Mouse (Mus musculus) heart, adult 11 months (tissue): Measurements from ENCODE around the gene Spata16.

Source experiments
- DNase-seq: peaks from one replicate; pipeline ENCODE4 v3.0.0; 2022

The Spata16 gene

DNA sequence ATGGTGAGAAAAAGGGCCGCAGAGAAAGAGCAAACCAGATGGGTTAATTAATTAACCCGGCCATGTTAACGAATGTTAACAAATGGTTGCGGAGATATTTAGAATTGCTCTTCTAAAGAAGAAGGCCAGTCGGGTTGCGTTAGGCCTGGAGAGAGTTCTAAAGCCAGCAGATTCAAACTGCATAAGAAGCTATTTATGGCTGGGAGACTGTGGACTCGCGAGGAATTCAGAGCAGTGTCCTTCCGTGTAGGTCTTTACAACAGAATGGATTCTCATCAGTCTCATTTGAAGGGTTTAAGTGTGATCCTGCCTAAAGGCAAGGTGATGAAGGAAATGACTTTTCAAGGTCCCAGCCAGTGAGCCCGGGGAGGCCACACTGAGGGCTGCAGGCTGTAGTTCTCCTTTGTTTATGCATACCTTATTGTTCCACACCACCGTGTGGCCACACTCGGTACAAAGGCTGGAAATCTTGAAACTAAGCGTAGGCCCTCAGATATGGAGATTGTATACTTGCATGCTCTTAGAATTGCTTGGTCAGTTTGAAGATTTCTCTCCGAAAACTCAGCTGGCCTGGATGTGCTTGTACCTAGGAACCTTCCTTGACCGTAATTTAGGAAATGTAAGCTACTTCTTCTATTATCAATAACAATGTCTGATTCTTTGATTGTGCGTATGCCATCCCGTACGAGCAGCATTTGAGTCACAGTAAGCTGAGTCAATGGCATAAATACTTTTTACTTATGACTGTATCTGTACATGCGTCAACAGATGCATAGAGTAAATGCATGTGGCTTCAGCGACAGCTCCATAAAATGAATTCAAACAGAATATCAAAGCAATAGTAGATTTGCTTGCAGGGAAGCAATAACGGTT is 197.0 kb downstream of the Spata16 start:
- DNase-seq = no peak

DNA sequence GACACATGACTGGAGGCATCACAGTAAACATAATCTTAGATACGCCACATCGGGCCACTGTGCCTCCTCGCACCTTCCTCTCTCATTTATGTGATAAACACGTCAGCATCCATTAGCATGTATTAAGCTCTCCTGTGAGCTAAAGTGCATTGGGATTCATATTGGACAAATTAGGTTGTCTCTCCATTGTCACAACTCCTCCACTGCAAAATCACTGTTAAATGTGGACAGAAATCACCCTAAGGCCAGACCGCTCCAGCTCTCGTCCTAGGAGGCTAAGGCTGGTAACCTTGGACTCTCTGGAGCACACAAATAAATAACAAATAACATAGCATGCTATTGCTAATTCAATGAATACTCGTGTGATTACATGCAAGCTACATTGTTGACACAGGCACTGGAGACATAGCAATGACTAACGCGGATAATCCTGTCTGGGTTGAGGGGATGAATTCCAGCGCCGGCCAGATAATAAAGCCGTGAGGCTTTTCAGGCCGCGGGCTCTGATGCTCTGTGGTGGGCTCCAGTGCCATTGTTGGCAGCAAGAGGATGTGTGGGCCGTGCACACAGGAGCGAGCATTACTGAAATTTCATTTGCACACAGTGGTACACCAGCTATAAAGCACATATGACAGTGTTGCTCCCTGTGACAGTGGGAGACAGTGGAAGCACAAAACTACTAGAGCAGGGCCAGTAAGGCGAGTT is 197.8 kb downstream of the Spata16 start:
- no peak for DNase-seq

GRCm38 (mm10) chr3:26845041-26845440 is 207.6 kb downstream of the Spata16 start:
- DNase-seq = peak; percentile 41

GRCm38 (mm10) chr3:26847935-26848334 is 210.5 kb downstream of the Spata16 start:
- peak; percentile 39 for DNase-seq

DNA sequence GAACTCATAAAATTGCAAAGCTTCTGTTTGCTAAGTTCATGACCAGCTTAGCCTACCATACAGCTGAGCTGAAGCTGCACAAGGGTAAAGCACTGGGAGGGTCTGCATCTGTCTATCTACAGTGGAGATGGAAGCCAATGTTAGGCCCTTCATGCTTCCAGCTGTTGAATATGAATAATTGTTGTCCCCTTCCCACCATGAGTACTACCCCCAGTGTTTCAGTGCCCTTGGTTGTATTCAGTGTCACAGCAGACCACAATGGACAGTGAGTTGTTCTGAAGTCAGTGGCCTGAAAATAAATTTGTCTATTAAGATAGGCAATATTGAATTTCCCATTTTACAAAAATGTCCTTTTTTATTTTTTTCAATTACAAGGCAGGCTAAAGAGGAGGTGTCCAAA is 212.8 kb downstream of the Spata16 start:
- peak; percentile 14 for DNase-seq

DNA sequence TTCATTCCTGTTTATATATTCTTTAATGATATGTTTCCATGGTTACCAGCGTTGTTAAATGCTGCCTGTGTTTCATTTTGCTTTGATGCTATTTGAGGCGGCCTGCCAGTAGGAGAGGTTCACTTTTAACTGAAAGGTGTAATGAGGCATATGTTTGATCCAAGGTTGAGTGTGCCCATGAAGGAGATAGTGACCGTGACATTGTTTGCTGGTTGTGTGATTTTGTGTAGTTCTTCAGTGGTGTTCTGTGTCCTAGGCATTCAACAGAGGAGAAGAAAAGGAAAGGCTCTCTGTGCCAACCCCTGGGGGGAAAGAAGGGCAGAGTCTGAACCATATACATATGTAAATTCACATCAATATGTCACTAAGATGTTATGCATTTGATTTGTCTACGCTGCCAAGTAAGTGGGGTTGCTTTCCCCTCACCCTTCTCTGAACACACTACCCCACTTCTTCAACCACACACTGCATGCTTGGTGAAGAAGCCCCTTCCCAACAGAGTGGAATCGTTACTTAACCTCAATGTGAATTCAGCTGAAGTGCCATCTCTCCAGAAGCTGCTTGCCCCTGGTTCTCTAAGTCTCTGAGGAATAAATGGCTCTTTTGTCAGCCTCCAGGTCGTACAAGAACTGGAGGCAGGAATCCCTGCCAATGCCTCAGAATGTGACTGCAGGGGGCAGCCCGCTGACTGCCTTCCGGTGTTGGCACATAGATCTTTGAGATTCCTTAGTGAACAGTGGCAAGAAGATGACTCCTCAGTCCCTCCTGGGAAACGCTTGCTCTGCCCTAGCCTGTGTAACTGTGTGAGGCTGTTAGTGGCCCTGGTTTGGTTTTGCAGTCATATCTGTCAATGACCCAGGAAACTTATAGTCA is 213.5 kb downstream of the Spata16 start:
- DNase-seq = peak; percentile 67

DNA sequence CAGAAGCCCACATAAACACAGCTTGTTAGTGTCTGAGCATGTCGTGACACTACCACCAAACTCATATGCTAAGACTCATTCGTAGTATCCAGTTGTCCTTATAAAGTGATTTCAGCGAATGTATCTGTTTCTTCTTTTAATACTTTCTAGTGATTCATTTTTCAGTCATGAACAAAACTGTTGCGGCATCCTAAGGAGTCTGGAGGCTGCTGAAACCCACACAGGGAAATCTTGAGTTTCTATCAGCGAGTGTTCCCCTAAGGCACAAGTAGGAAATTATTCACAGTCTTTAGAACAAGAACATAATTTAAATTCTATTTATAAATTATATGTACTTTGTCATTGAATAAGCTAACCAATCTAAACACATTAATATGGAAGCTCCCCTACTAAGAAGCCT is 216.1 kb downstream of the Spata16 start:
- peak; percentile 10 for DNase-seq

DNA sequence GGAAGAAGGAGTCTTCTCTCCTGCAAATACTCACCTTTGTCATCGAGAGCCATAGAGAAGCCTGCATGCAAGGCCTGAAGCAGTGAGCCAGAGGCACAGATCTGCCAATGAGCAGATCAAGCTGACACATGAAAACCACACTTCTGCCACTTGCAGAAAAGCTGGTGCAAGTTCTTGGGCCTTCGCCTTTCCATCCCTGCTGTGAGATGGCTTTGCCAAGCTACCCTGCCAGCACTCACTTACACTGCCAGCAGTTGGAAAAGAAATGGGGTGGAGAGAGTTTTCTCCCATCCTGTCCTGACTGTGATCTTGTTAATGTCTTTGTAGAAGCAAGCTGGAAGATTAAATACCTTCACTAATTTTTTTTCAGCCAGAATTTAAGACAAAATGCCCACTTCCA is 237.3 kb downstream of the Spata16 start:
- DNase-seq = no peak

- DNase-seq = peak; percentile 16
Measured at GRCm38 (mm10) chr3:26877291-26877690, 239.9 kb downstream of the Spata16 start.

- no peak for DNase-seq
Measured at GRCm38 (mm10) chr3:26916607-26917006, 279.2 kb downstream of the Spata16 start.

DNA sequence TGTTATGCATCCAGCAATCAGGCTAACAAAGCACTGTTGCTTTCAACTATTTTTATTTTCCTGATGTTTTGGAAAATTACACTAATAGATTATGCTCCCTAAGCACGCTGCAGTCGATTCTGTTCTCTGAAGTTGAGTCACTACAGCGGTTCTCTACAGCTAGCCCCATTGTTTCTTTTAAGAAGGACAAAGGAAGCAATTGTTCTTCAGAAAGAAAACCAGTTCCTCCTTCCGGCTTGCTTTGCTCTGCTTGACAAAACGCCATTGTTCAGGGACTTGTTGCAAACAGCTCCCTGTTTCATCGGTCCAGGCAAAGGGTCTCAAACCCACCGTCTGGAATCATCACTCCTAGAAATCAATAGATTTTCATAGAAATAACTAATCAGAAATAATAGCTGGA is 283.6 kb downstream of the Spata16 start:
- no peak for DNase-seq

GRCm38 (mm10) chr3:26921576-26921975 is 284.2 kb downstream of the Spata16 start:
- no peak for DNase-seq

GRCm38 (mm10) chr3:26923391-26923790 is 286.0 kb downstream of the Spata16 start:
- DNase-seq = peak; percentile 75

DNA sequence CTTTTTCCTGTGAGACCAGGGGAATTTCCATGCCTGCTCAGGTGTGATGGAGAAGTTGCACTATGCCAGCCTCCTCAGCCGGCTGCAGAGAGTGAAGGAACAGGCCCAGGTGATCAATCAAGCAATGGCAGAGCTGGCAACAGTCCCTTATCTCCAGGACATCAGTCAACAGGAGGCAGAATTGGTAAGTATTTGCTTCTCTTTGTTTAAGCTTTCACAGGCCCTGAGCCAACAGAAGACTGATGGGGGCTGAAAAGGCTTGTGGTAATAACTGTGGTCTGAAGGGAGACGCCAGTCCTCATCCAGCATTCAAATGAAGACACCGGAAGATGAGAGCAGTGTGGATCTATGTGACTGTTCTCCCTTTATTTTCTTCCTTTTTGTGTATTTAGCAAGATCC is 286.8 kb downstream of the Spata16 start:
- peak; percentile 60 for DNase-seq

- no peak for DNase-seq
Measured at GRCm38 (mm10) chr3:26933079-26933478, 295.7 kb downstream of the Spata16 start.

DNA sequence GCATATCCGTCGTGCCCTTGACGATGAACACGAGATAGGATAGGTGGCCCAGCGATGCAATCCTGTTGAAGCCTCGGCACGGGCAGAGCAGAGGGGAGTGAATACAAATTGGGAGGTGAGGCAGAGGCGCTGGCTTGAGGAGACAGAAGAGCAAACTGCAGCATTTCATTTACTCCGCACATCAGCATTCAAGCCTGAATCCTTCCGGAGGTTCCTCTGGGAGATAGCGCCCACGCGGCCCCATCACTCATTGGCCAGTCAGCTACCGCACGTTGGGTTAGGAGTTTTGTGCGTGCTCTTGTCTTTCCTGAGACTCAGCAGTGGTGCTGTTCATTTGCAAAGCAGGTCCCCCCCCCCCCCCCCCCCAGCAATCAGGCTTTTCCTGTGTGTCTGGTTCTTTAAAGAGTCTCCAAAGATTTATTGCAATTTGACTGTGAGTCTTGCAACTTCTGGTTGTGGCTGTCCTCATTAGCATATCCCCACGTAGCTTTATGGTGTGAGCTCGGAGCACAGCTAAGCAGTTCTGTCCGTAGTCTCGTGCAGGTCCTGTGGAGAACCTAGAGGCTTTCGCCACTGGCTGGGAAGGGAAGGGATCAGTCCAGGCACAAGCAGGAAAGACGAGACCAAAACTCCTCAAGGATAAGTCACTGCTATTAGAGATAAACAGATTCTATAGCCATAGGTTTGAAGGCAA is 299.6 kb downstream of the Spata16 start:
- DNase-seq = peak; percentile 73

DNA sequence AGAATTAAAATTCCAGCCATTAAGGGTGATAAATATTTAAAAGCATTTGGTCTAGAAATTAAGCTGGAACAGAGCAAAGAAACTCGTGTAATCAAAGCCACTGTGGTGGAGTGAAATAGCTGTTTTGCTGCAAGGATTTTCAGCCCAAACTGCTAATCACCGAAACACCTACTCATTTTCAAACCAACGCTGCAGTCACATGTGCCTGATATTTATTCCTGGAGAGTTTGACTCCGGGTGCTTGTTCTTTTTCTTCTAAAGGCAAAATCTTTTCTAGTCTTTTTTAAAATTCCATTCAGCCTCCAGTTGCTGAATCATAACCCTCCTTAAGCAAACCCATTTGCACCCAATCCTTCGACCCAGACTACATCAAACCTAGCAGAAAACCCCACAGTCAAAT is 329.4 kb downstream of the Spata16 start:
- DNase-seq = no peak

- DNase-seq = peak; percentile 68
Measured at GRCm38 (mm10) chr3:26968852-26969513, 331.6 kb downstream of the Spata16 start.

DNA sequence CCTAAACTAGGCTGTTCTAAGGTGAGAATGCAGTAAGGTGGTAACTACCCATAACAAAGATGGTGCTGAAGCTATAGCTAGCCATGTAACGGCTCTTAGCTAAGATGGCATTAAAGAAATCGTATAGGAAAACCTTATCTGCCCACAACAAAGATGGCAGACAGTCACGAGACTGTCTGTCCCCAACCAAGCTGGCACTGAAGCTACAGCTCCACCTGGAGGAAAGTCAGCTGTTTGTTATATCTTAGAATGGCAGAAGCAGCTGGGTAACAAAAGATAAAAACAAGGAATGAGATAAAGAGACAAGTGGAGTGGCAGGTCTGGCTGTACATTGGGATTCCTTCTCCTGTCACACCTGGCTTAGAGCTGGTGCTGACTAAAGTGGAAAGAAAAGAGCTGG is 333.1 kb downstream of the Spata16 start:
- DNase-seq = peak; percentile 51

- peak; percentile 48 for DNase-seq
Measured at GRCm38 (mm10) chr3:26971276-26971675, 333.9 kb downstream of the Spata16 start.

- peak; percentile 64 for DNase-seq
Measured at GRCm38 (mm10) chr3:26972105-26972504, 334.7 kb downstream of the Spata16 start.

DNA sequence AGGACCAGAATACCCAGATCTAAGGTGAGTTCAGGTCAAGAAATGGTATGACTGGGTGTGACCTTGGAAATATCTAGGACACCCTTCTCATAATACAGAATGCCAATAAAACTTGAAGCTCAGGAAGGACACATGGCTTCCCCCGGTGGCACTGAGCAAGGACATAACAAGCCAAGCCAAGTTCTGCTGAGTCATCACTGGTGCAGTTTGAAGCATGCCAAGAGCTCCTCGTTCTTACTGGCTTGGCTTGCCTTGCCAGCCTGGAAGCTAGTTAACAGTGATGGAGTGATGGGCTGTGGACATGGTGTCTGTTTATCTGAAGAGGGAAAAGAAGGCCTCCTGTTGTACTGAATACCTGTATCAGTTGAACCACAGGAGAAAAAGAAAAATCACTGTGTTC is 342.2 kb downstream of the Spata16 start:
- peak; percentile 19 for DNase-seq
